Mouse (Mus musculus): Measurements from ENCODE around the gene Akt1s1.

Akt1s1 gene

DNA sequence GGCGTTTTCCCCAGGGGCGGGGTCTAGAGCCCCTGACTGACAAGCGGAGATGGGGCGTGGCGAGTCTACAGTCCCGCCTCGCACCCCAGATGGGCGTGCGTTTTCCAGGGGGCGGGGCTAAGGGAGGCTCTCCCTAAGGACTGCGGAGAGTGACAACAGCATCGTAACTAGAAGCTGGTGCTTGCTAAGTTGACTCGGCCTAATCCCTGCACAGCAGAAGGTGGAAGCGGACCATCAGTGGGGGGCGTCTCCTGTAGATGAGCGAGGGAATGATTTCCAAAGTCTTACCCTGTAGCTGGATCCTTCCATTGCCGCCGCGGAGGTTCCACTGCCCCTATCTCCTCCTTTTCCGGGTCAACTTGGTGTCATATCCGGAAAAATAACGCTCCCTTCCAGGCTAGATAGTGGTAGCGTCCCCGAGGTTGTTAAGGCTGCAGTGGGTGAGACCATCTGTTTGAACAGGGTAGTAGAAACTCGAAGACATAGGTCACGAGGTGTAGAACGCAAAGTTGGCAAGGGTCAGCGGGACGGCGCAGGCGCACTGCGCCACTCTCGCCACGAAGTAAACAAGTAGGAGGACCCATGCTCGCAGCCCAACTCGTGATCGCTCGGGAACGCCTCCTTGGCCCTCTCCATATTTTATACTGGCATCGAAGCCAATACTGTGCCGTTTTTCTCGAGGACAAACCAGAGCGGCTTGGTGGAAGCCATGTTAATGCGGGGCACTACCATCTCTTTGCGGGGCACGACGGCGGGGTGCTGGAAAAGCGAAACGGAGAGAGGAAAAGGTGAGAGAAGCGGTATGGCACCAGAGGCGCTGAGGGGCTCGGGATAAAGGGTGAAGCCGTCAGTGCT is at the start of gene Akt1s1, which contains the start of gene Tbc1d17:
TSS of gene Akt1s1 (plus strand) at position 431 of the 855 bp plus-strand sequence.
TSS of gene Tbc1d17 (minus strand) at position 519 of the 855 bp plus-strand sequence.
- peak; percentile 96 for DNase-seq (ENCODE audit: low spot score)

DNA sequence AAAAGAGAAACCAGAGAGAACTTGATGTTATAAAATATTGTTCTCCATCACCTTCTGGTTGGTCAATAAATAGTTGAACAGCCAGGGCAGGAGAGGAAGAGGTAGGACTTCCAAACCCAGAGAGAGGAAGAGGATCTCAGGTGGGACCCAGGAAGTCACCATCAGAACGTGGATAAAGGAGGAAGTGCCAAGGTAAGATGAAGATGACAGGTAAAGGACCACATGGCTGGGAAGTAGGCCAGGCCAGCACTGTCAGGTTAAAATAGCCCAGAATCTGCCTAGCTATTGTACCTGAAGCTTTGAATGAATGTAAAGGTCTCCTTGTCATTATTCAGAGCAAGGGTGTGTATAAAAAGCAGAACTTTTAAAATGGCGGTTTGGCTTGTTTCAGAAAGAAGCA is 39.9 kb upstream of the Akt1s1 start:
- peak; percentile 0 for DNase-seq (ENCODE audit: low spot score)

DNA sequence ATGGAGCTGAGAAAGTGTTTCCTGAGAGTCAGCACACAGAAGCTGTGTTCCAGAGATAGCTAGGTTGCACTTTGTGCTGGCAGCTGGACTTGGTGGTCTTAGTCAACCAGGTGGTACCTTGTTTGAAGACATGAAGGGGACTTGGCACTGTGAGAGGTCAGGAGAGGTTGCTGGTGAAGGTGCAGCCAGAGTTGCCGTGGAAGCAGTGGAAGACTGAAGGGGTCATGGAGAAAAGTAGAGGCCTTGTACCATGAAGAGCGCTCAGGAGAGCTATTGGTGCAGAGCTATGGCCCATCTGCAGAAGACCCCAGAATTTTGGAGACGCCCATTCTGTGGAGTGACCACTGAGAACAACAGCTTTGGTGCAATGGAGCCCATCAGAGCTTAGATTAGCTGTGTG is 39.3 kb upstream of the Akt1s1 start:
- peak; percentile 1 for DNase-seq (ENCODE audit: low spot score)

DNA sequence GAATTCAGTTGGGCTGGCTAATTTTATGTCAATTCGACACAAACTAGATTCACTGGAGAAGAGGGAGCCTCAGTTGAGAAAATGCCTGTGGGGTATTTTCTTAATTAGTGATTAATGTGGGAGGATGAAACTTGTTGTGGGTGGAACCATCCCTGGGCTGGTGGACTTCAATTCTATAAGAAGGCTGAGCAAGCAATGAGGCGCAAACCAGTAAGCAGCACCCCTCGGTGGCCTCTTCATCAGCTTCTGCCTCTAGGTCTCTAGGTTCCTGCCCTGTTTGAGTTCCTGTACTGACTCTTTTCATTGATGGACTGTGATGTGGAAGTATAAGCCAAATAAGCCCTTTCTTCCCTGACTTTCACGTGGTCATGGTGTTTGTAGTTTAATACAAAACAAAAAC is 38.4 kb upstream of the Akt1s1 start:
- DNase-seq (ENCODE audit: low spot score), result no peak

DNA sequence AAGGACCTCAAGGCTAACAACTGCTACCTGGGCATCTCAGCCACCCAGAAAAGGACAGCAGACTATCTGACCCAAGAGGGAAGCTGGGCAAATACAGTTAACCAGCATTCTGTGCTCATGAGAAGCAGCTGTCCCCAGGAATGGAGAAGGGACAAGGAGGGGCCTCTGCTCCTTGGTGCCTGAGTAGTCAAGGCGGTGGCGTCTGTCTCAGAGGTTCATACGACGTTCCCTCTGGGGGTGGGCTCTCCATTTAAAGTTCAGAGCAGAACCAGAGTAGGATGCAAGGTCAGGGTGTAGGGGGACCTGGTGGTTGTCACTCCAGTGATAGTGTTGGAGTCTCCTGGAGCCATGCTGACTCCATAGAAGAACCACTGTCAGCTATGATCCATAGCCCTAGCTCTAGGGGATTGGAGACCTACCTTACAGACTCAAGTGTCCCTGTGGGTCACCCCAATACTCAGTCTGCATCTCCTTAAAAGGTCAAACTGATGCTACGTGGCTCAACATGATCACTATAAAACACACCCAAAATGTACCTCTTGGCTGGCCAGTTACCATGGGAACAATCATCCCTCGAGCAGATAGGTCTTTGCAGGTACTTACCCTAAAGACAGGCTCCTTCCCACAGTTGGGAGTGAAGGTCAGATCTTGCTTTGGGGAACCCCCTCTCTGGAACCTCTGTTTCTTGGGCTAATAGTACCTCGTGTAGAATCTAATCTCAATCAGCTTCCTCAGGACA is 37.8 kb upstream of the Akt1s1 start:
- DNase-seq (ENCODE audit: low spot score), result no peak

DNA sequence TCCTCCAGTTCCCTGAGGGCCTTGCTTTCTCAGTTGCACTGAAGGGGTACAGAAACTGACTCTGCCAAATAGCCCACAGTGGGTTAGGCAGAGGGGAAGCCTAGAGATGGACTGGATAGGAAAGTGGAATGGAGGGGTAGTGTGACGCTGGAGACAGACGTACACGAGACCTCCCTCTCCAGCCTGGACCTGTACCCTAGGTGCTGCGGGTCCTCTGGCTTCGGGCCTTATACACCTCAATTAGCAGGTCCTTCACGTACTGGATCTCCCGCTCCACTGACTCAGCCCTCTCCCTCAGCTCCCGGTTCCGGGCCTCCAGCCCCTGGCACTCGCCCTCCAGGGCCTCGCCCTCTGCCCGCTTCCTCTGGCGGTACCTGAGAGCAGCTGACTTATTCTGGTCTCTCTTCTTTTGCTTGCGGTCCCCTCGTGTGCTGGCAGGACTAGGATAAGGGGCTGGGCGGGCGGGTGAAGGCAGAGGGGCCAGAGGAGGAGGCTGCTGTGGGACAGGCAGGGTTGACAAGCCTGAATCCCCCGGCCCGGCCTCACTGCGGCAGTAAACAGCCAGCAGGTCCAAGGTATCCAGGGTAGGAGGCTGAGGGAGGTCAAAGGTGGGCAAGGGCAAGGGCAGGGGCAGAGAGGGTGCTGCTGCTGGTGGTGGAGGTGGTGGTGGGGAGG is 36.0 kb upstream of the Akt1s1 start:
- DNase-seq (ENCODE audit: low spot score), result no peak

DNA sequence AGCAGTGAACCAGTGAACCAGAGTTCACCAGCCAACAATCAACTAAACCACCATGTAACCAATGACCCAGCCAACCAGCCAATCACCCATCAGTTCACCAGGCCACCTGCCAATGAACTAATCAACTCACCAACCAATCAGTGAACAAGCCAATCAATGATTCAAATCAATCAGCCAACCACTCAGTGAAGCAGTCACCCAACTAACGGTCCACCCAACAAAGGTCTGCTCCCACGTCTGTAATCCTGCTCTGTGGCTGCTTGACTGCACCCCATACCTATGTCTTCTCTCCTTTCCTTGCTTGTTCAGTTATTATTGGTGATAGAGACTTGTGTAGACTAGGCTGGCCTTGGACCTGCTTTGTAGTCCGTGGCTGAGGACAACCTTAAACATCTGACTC is 34.8 kb upstream of the Akt1s1 start:
- DNase-seq (ENCODE audit: low spot score), result no peak

DNA sequence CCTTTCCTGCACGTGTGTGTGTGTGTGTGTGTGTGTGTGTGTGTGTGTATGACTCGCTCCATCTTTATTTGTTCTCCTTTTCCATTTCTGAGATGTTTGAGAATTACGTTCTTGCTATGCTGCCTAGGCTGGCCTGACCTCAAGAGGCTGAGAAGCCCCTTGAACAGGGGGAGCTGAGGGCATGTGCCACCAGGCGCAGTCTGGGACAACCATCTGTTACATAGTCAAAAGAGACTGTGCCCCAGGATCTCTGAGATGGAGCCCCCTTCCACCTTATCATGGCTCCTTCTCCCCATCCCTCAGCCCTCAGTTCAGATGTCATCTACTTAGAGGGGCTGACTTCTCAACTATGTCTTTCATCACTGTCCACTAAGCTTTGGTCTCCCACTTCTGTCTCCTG is 34.4 kb upstream of the Akt1s1 start:
- no peak for DNase-seq (ENCODE audit: low spot score)

DNA sequence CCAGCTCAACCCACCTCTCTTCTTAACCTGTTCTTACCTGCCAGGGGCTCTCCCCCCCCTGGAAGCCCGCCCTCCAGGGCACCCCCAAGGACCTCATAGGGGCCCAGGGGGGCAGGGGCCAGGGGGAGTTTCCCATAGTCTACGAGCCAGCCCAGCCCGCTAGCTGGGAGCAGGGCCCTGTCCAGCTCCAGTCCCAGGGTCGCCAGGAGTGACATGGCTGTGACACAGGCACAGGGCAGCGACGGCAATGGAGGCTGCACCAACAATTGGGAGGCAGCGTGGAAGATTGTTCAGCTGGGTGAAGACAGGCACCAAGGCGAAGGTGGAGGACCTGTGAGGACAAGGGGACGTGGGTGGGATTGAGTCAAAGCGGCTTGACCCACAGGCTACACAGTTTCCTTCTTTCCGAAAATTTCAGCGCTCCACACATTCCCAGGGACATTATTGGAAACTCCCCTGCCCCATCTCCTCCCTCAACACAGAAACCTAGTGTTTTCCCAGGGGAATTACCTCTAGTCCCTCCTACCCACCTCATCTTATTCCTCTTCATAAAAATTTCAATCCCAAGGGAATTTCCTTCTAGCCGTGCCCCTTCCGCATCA is 33.7 kb upstream of the Akt1s1 start:
- peak; percentile 4 for DNase-seq (ENCODE audit: low spot score)

DNA sequence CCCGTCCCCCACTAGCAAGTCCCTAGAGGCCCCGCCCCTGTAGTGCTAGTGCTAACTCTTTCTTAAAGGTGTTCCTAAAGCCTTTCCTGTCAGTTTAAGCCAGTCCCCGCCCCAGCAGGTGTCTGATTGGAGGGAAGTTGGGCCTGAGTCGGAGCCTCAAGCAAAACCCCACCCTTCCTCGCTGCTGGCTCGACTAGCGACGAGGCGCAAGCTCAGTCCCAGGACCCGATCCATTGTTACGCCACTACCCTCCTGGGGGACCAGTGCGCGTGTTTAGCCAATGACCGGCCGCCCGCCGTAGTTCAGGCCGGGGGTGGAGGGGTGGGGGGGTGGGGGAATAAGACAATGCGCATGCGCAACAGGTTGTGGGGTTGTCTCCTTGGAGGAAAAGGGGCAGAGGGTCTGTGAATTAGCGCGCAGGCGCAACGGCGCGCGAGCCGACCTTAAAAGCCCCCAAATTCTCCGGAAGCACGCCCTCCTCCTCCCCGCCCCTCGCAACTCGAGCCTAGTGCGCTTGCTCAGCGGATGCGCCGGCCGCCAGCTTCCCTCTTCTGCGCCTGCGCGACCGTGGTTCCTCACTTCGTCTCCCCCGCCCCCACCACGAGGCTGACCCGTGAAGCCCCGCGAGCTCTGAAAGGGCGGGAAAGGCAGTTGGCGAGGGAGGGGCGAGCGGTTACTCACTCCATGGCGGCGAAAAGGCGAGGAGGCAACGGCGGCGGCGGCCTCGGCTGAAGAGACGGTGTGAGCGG is 32.9 kb upstream of the Akt1s1 start, which contains the start of the genes Nup62 and Il4i1:
TSS of gene Nup62 (plus strand) at position 368 of the 749 bp plus-strand sequence.
TSS of gene Il4i1 (plus strand) at position 667 of the 749 bp plus-strand sequence.
- DNase-seq (ENCODE audit: low spot score), result peak; percentile 99

DNA sequence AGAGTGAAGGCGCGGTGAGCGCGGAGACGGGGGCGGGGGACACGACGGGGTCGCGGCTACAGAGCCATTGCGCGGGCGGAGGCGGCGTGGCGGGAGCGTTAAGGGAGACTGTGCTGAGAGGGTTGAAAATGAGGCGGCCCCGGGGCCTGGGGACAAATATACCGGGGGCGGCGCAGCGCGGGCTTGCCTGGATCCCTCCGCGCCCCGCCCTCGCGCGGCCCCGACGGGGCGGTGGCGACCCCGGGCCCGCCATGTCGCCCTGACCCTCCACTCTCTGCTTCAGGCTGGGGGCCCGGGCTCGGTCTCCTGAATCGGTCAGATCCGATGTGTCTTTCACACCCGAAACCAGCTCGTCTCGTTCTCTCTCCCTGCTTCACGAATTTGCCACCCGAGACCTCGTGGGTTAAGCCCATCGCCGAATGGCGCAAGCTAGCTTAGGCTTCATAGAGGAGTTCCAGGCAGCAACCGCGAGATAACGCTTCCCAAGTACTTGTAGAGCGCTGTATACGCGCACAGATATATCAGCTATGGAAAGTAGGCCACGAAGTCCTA is 32.2 kb upstream of the Akt1s1 start, which contains the start of gene Atf5:
TSS of gene Atf5 (minus strand) at position 189 of the 552 bp plus-strand sequence.
- DNase-seq (ENCODE audit: low spot score), result peak; percentile 75

DNA sequence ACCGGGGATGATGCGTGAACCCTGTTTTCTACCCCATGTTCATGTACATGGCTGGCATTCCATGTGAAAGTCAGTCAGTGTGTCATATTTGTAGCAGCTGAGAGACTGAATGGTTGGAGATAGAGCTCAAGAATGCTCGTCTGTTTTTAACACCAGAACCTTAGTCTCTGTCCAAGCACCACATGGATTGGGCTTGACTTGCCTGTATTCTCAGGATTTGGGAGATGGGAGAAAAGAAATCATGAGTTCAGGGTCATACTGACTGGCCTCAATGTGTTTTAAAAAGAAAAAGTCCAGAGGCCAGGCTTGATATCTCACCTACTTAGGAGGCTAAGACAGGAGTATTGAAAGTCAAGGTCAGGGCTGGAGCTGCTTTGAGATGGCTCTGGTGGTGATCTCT is 31.4 kb upstream of the Akt1s1 start:
- DNase-seq (ENCODE audit: low spot score), result no peak

DNA sequence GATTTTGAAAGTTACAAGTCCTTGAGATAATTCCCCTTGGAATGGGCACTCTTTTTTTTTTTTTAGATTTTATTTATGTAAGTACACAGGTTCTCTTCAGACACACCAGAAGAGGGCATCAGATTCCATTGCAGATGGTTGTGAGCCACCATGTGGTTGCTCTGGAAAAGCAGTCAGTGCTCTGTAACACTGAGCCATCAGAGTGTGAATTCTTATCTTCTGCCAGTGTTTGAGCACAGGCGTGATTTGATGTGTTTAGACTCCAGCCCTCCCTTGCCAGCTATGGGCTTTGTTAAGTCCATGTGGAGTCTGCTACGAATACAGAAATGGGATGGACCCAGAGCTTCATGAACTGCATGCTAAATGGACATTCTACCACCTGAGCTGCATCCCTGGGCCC is 30.6 kb upstream of the Akt1s1 start:
- peak; percentile 4 for DNase-seq (ENCODE audit: low spot score)

DNA sequence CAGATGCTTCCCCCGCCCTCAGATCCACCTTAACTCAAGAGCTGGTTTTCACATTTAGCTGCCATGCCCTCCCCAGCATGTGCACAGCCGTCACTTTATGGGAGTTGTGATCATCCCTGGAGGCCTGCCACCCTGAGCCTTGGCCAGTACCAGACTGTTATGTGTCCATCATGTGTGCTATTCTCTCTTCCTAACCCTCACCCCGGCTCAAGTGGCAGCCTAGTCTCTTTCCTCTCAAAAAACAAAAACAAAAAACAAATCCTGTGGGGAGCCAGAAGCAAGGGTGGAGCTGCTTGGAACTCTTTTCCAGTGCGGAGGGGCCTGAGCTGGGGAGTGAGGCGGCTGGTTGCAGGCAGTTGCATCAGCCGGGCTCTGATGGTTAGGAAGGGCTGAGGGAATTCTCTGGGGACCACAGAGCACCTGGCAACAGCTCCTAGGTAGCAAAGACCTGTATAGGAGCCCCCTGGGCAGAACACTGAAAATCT is 30.0 kb upstream of the Akt1s1 start:
- DNase-seq (ENCODE audit: low spot score), result peak; percentile 71

DNA sequence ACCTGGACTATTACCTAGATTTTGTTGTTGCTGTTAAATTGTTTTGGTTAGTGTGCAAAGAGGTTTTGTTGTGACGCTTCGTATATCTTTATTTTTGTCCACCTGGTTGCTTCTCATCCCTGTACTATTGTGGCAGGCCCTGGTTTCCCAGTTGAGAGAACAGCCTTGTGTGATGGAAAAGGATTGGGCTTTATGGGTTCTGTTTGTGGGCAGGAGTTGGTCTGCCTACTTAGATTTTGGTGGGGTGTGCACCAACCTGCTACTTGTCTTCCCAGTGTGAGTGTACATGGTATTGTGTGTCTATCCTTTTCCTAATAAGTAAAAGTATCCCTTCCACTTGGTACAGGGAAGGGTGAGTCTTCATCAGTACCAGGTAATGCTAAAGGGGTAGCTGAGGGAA is 29.4 kb upstream of the Akt1s1 start:
- no peak for DNase-seq (ENCODE audit: low spot score)

DNA sequence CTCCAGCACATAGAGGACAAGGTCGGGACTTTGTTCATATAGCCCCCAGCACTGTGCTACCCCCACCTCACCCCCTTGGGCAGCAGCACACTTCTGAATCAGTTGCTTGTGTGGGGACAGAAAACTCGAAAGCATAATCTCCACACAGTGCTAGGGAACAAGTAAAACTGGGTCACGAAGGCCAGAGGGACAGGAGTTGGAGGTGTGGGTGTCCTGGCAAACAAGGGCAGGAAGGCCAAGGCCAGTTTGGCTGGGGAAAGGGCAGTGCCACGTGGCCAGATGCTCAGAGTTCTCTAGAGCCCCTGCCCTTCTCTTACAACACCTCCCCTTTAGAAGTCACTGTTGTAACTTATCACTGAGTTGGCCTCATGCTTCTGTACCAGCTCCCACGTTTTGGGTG is 28.9 kb upstream of the Akt1s1 start:
- no peak for DNase-seq (ENCODE audit: low spot score)

DNA sequence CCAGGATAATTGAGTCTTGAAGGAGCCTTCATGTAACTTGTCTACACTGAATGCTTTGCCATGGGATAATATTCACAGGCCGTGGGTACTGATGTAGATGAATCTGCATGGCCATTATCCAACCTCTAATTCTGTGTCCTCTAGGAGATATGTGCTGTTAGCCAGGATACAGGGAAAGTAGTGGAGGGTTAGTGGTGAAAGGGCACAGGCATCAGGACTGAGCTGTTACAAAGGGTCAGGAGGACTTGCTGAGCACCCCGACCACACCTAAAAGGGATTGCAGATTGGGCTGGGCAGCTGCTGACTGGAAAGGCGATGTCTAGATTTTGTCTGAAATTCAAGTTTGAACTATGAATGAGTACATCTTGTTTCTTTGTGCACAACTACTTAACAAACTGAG is 28.3 kb upstream of the Akt1s1 start:
- no peak for DNase-seq (ENCODE audit: low spot score)

DNA sequence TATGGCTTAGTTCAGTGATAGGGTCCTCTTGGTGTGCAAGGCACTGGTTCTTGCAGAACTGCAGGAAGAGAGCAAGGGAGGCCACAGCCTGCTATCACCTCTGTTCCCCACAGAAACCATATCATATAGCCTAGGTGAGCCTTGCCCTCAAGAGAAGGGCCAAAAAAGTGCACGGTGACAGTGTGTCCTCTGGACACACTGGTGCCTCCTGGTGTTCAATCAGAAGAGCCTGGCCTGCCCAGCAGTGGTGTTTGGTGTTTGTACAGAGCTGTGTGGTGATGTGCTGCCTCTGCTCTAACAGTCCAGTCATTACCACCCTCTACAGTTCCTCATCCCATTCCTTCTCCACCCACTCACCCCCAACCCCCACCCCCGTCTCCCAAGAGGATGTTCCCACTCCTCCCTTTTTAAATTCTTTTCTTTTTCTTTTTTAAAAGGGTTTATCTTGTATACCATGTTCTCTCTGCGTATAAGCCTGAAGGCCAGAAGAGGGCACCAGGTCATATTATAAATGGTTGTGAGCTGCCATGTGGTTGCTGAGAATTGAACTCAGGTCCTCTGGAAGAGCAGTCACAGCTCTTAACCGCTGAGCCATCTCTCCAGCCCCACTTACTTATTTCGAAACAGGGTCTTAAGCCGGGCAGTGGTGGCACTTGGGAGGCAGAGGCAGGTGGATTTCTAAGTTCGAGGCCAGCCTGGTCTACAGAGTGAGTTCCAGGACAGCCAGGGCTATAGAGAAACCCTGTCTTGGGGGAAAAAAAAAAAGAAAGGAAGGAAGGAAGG is 26.9 kb upstream of the Akt1s1 start:
- no peak for DNase-seq (ENCODE audit: low spot score)

DNA sequence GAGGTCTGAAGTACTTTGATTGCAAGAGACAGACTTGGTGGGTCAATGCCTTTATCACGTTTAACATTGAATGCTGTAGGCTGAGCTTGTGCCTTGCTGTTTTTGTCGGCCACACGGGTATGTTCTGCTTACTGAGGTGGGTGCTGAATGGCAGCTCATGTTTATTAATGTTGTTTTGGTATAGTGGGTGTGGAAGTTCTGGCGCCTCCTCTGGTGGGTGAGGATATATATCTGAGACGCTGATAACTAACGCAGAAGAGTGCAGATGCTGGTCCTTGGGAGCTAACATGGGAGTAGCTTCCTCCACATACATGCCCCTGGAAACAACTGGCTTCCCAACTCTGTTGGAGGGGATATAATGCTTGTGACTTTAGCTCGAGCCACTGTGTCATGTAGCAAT is 25.4 kb upstream of the Akt1s1 start:
- no peak for DNase-seq (ENCODE audit: low spot score)

DNA sequence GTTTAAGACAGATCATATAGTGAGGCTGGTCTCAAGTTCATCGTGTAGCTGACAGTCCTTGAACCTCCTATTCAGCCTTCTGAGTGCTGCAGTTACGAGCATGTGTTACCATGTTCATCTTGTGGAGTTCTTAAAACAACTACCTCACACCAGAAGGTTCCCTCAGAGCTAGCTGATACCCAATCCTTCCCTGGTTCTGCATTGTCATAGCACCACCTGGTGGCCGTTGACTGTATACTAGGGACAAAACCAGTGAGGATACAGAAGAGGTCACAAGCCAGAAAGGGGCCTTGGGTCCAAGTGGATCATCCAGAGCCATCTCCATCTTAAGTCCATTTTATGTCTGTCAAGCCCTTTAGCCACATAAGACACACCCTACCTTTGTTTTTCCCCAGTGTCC is 23.9 kb upstream of the Akt1s1 start:
- peak; percentile 75 for DNase-seq (ENCODE audit: low spot score)

Measured in urinary bladder, postnatal 25 days (tissue).